Mouse (Mus musculus) megakaryocyte progenitor cell, adult 5-6 weeks (primary cell): ENCODE measurements around the gene Izumo4. TPM values are rescaled to one million over a fixed set of nuclear protein-coding genes. Genes with fewer than 3 reads are reported as not detected.

ENCODE experiments used
- ATAC-seq: replicated peaks from 2 replicates; pipeline ENCODE4 v1.8.0; 2016; ENCODE audit warnings: mild to moderate bottlenecking, moderate TSS enrichment, inconsistent platforms; ENCODE audit not compliant: poor library complexity
- total RNA-seq, 2 experiments: library from RNA; stranded (forward) in 1 of 2; stranded (reverse) in 1 of 2; fragments of 157-497, 149-512 nt in 1 of 2; fragments of 200-1000 nt in 1 of 2; gene quantifications; 2 replicates each; pipeline versions ENCODE4 v1.2.3 to v1.2.4; 2015 to 2017

Gene Izumo4
- total RNA-seq, 2 experiments from 2014 or later = 4.3 to 13.6 TPM

GRCm38 (mm10) chr10:80684984-80685383, 17.0 kb upstream of the Izumo4 start:
- peak; percentile 78 for ATAC-seq

GRCm38 (mm10) chr10:80686617-80687016, 15.4 kb upstream of the Izumo4 start:
- ATAC-seq = no peak

GRCm38 (mm10) chr10:80687850-80688249, 14.1 kb upstream of the Izumo4 start:
- peak; percentile 65 for ATAC-seq

- peak; percentile 47 for ATAC-seq
Observed at GRCm38 (mm10) chr10:80692249-80693165, 9.5 kb upstream of the Izumo4 start.

GRCm38 (mm10) chr10:80693401-80694045, 8.5 kb upstream of the Izumo4 start:
- ATAC-seq = no peak

- ATAC-seq = no peak
Observed at GRCm38 (mm10) chr10:80694159-80694938, 7.6 kb upstream of the Izumo4 start.

- ATAC-seq = peak; percentile 69
Observed at GRCm38 (mm10) chr10:80695186-80695585, 6.8 kb upstream of the Izumo4 start.

GRCm38 (mm10) chr10:80695801-80696501, 6.0 kb upstream of the Izumo4 start:
- ATAC-seq = no peak

- no peak for ATAC-seq
Observed at GRCm38 (mm10) chr10:80696502-80697392, 5.2 kb upstream of the Izumo4 start.

- no peak for ATAC-seq
Observed at GRCm38 (mm10) chr10:80697393-80697787, 4.6 kb upstream of the Izumo4 start.

GRCm38 (mm10) chr10:80697812-80698211, 4.2 kb upstream of the Izumo4 start:
- peak; percentile 38 for ATAC-seq

GRCm38 (mm10) chr10:80698605-80699004, 3.4 kb upstream of the Izumo4 start:
- no peak for ATAC-seq

GRCm38 (mm10) chr10:80700038-80700504, 1.9 kb upstream of the Izumo4 start:
- ATAC-seq = no peak

GRCm38 (mm10) chr10:80700732-80701131, 1.3 kb upstream of the Izumo4 start:
- no peak for ATAC-seq

- ATAC-seq = peak; percentile 63
Observed at GRCm38 (mm10) chr10:80702536-80703390, 779 bp downstream of the Izumo4 start.

- no peak for ATAC-seq
Observed at GRCm38 (mm10) chr10:80703643-80704042, 1.7 kb downstream of the Izumo4 start.

GRCm38 (mm10) chr10:80704418-80704817, 2.4 kb downstream of the Izumo4 start:
- ATAC-seq = no peak

- ATAC-seq = no peak
Observed at GRCm38 (mm10) chr10:80705033-80705432, 3.0 kb downstream of the Izumo4 start.

GRCm38 (mm10) chr10:80705479-80705878, 3.5 kb downstream of the Izumo4 start:
- ATAC-seq = no peak
